Mouse (Mus musculus) hindbrain, embryonic 11.5 days (tissue): ENCODE results near the gene Myl3. TPM values are rescaled to one million over a fixed set of nuclear protein-coding genes. Genes with fewer than 3 reads are reported as not detected.

ENCODE experiments used
- ATAC-seq: fragments of 200-750 bp; cut with Nextera tagmentation; 2 replicates; pipeline ENCODE4 v1.8.0; 2017; ENCODE audit warnings: mild to moderate bottlenecking, moderate TSS enrichment, moderate library complexity; ENCODE audit not compliant: low FRiP score
- DNase-seq: peaks from one replicate; pipeline ENCODE4 v3.0.0-alpha.2; 2015; ENCODE audit warnings: low spot score
- H3K27ac ChIP-seq: fragments of 300-500 bp; sonication (generic); 2 replicates; pipeline ENCODE4 v1.5.1; 2014; ENCODE audit warnings: mild to moderate bottlenecking, low read depth, low read length
- H3K27me3 ChIP-seq: fragments of 300-500 bp; sonication (generic); 2 replicates; pipeline ENCODE4 v1.6.1; 2014; ENCODE audit warnings: mild to moderate bottlenecking, low read length, moderate library complexity, mixed read lengths; ENCODE audit not compliant: control insufficient read depth, insufficient read depth
- H3K36me3 ChIP-seq: fragments of 300-500 bp; sonication (generic); 2 replicates; pipeline ENCODE4 v1.6.1; 2014; ENCODE audit warnings: mild to moderate bottlenecking, low read length, moderate library complexity, mixed read lengths; ENCODE audit not compliant: control insufficient read depth, insufficient read depth
- H3K4me1 ChIP-seq: fragments of 300-500 bp; sonication (generic); replicated peaks from 2 replicates; pipeline ENCODE4 v1.6.1; 2014; ENCODE audit warnings: low read length, mixed read lengths; ENCODE audit not compliant: control insufficient read depth, insufficient read depth
- H3K4me2 ChIP-seq: fragments of 300-500 bp; sonication (generic); replicated peaks from 2 replicates; pipeline ENCODE4 v1.6.1; 2014; ENCODE audit warnings: mild to moderate bottlenecking, low read depth, low read length
- H3K4me3 ChIP-seq: fragments of 300-500 bp; sonication (generic); 2 replicates; pipeline ENCODE4 v1.5.1; 2014; ENCODE audit warnings: low read depth, low read length
- H3K9ac ChIP-seq: fragments of 300-500 bp; sonication (generic); 2 replicates; pipeline ENCODE4 v1.6.1; 2014; ENCODE audit warnings: low read depth, low read length
- H3K9me3 ChIP-seq: fragments of 300-500 bp; sonication (generic); 2 replicates; pipeline ENCODE4 v1.6.1; 2016; ENCODE audit warnings: low read length; ENCODE audit not compliant: control insufficient read depth
- WGBS: fragments of 180-500 bp; shearing (Covaris S2); extraction: QIAGEN DNeasy Blood & Tissue Kit; methylation state at CpG from one replicate; pipeline ENCODE4 v1.1.7; 2014; 5-methylcytosine and 5-hydroxymethylcytosine counted together
- polyA plus RNA-seq: library from polyadenylated mRNA; unstranded; fragments of >200 nt; fragmentation: Nextera tagmentation; extraction: Ambion mirVana; gene quantifications from 2 replicates; pipeline ENCODE4 v1.2.1, GENCODE M21; 2014

Gene Myl3
- polyA plus RNA-seq, 1 experiment from 2014 or later, result 0.42 TPM

DNA sequence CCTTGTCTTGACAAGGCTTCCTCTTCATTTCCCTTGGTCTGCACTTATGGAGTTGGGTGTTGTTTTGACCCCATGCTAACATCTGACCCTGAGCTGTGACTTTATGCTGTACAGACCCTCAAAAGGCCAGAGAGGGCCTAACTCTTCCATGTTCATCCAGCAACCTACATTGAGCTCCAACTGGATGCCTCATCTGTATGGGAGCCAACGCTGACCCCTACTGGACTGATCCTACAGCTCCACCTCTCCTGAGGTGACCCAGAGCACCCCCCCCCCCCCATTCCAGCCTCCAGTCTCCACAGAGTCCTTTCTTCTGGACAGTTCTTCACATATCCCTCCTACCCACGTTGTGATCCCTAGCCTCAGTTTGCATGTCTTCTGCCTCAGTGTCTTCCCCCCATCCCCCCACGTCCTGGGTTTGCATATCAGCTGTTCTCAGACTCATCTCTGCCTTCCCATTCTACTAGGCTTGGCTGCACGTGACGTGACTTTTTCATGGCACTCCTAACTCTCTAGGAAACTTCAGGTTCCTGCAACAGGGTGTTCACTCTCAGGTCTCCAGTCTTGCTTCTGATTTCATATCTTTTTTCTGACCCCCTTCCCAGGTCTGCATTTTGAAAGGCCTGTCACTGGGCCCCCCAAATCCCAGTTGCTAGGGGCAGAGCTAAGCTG, 37.7 kb downstream of the Myl3 start:
- DNase-seq, result peak; percentile 33
- H3K4me1 ChIP-seq, result no peaks in the 10 kb centered on the region
- no peak for ATAC-seq
- 53% methylated on average over 5 of the region's 5 CpGs for WGBS
- no peaks in the 10 kb centered on the region for H3K9me3 ChIP-seq
- H3K4me3 ChIP-seq, result no peak overlapping the region
- H3K27me3 ChIP-seq, result no peaks in the 10 kb centered on the region
- H3K36me3 ChIP-seq, result no peaks in the 10 kb centered on the region
- no peak overlapping the region for H3K9ac ChIP-seq
- no peak overlapping the region for H3K4me2 ChIP-seq
- H3K27ac ChIP-seq, result no peak overlapping the region

DNA sequence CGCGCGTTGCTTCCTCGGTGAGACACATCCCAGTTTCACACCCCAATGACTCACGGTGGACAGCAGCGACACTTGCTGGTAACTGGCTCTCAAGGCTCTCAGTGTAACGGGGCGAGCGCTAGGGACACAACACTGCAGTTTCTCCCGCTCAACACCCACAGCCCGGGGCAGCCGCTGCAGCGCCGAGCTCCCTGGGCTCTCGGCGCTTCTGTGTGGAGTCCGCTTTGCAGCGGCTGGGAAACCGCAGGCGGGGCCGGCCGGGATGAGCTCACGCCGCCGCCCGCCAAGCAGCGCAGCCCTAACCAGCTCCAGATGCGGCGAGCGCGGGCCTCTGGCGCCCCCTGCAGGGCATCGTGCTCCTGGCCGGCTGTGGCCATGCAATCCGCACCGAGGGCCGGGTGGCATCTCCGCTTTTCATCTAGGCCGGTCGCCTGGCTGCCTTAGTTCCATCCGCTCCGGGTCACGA, 39.6 kb downstream of the Myl3 start:
- Histone ChIP-seq H3K27me3 (no peaks in the 10 kb centered on the region), H3K4me2 (peak overlapping the region; percentile 79), H3K36me3 (no peaks in the 10 kb centered on the region), H3K9ac (peak overlapping the region; percentile 71), H3K9me3 (no peaks in the 10 kb centered on the region), H3K27ac (0 out of 2 replicates have a peak overlapping the region, but pooled peaks have one; percentile 24), H3K4me3 (peak overlapping the region; percentile 43), H3K4me1 (no peaks in the 10 kb centered on the region)
- WGBS, result under 1% methylated on average over 41 of the region's 43 CpGs
- peak; percentile 95 for ATAC-seq
- peak; percentile 98 for DNase-seq

- WGBS, result 0% methylated on average over 23 of the region's 23 CpGs
- Histone ChIP-seq H3K4me3 (peak overlapping the region; percentile 43), H3K9ac (peak overlapping the region; percentile 71), H3K27me3 (no peaks in the 10 kb centered on the region), H3K9me3 (no peaks in the 10 kb centered on the region), H3K36me3 (no peaks in the 10 kb centered on the region), H3K4me1 (no peaks in the 10 kb centered on the region), H3K27ac (0 out of 2 replicates have a peak overlapping the region, but pooled peaks have one; percentile 24), H3K4me2 (peak overlapping the region; percentile 79)
- ATAC-seq (peak; percentile 77), DNase-seq (peak; percentile 79)
These were observed 40.1 kb downstream of the Myl3 start for GRCm38 (mm10) chr9:110781731-110782130.

DNA sequence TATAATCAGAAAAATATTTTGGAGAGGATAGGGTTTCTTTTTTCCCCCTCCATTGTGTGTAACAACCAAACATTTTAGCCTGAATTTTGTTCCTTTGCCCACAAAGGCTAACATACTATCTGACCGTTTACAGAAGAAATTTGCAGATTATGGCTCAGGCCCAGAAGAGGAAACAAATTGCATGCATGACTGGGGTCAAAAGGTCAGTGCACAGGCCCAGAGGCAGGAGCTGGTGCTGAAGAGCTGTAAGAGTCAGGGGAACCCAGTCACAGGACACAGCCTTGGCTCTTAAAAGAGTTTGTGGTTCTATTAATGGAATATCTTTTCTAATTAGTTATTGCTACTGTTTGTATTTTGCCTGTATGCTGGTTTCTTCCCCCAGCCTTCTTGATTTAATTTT, 42.0 kb downstream of the Myl3 start:
- H3K9ac ChIP-seq, result no peak overlapping the region
- no peaks in the 10 kb centered on the region for H3K36me3 ChIP-seq
- H3K4me3 ChIP-seq, result no peak overlapping the region
- ATAC-seq (no peak), DNase-seq (no peak)
- H3K4me2 ChIP-seq, result no peak overlapping the region
- no peaks in the 10 kb centered on the region for H3K9me3 ChIP-seq
- H3K27ac ChIP-seq, result no peak overlapping the region
- H3K4me1 ChIP-seq, result no peaks in the 10 kb centered on the region
- 57% methylated on average over 1 of the region's 1 CpGs for WGBS
- H3K27me3 ChIP-seq, result no peaks in the 10 kb centered on the region

DNA sequence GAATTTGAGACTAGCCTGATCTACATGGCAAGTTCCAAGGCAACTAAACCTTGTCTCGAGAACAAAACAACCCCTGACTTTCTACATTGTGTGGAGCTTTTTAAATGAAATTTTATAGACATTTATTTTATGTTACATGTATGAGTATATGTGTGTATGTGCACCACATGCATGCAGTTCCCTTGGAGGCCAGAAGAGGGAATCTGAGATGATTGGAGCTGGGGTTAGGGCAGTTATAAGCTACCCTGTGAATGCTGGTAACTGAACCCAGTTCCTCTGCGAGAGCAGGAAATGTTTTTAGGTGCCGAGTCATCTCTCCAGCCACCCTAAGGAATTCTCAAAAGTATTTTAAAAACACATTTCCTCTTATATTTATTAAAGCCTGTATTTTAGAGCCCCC, 46.5 kb downstream of the Myl3 start:
- no peak for ATAC-seq
- 92% methylated on average over 3 of the region's 3 CpGs for WGBS
- no peak for DNase-seq
- Histone ChIP-seq H3K9ac (no peak overlapping the region), H3K27me3 (no peaks in the 10 kb centered on the region), H3K4me2 (no peak overlapping the region), H3K9me3 (no peaks in the 10 kb centered on the region), H3K36me3 (no peaks in the 10 kb centered on the region), H3K27ac (no peak overlapping the region), H3K4me3 (no peak overlapping the region), H3K4me1 (no peaks in the 10 kb centered on the region)

DNA sequence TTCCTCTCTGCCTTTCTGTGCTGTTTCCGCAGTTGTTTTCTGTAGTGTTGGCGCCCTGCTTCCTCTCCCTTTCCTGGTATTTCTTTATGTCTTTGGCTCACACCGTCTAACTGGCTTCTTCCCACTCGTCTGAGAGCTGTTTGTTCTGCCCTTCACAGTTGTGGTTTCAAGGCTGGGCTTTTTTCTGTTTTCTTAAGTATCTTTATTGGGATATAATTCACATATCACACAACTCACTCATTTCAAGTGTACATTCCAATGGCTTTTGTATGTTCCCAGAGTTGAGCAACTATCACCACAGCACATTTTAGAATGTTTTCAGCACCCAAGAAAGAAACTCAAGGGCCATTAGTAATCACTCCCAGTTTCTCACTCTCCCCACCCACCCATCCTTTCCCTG, 48.8 kb downstream of the Myl3 start:
- Histone ChIP-seq H3K4me2 (no peak overlapping the region), H3K9ac (no peak overlapping the region), H3K4me1 (no peaks in the 10 kb centered on the region), H3K27ac (no peak overlapping the region), H3K36me3 (no peaks in the 10 kb centered on the region), H3K4me3 (no peak overlapping the region), H3K27me3 (no peaks in the 10 kb centered on the region), H3K9me3 (no peaks in the 10 kb centered on the region)
- DNase-seq (no peak), ATAC-seq (no peak)
- WGBS, result 75% methylated on average over 4 of the region's 4 CpGs

- H3K9me3 ChIP-seq, result no peaks in the 10 kb centered on the region
- ATAC-seq (no peak), DNase-seq (no peak)
- H3K4me2 ChIP-seq, result no peak overlapping the region
- WGBS, result 89% methylated on average over 10 of the region's 10 CpGs
- no peaks in the 10 kb centered on the region for H3K4me1 ChIP-seq
- no peak overlapping the region for H3K9ac ChIP-seq
- H3K27me3 ChIP-seq, result no peaks in the 10 kb centered on the region
- no peak overlapping the region for H3K4me3 ChIP-seq
- H3K36me3 ChIP-seq, result no peaks in the 10 kb centered on the region
- H3K27ac ChIP-seq, result no peak overlapping the region
These were observed 55.4 kb downstream of the Myl3 start for GRCm38 (mm10) chr9:110797013-110797412.

- no peak within 1 kb of the TSS for H3K4me3 ChIP-seq
- 90% methylated on average over 14 of the region's 14 CpGs for WGBS
- no peak within 1 kb of the TSS for H3K4me2 ChIP-seq
- no peaks in the 10 kb centered on the region for H3K36me3 ChIP-seq
- no peak within 1 kb of the TSS for H3K9ac ChIP-seq
- ATAC-seq, result no peak
- H3K27ac ChIP-seq, result no peak within 1 kb of the TSS
- no peaks in the 10 kb centered on the region for H3K4me1 ChIP-seq
- no peaks in the 10 kb centered on the region for H3K27me3 ChIP-seq
- no peak for DNase-seq
- H3K9me3 ChIP-seq, result no peaks in the 10 kb centered on the region
These were observed 56.2 kb downstream of the Myl3 start, which contains the start of gene Prss42 for GRCm38 (mm10) chr9:110797866-110798265. Prss42 (plus strand) TSS chr9:110798166.

DNA sequence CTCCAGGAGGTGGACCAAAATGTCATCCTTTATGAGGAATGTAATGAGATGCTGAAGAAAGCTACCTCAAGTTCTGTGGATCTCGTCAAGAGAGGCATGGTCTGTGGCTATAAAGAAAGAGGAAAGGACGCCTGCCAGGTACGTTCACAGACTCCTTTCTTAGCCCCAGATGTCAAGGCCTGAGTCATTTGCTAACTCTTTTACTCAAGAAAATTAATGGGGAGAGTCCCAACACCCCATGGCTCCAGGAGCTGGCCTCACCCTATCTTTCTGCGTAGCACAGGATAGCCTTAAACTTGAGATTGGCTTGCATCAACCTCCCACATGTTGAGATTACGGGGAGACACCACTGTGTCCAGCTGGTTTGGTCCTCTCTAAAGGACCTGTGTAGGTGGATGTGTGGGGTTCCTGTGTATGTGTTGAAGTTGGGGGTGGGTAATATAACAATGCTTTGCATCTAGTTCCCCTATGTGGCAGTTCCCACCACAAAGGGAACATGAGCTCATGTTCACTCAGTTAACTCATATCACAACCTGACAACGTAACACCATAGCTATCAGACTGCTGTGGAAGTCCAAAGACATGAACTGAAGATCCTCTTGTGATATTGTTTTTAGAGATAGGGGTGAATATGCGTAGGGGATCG, 59.3 kb downstream of the Myl3 start:
- Histone ChIP-seq H3K36me3 (no peaks in the 10 kb centered on the region), H3K27me3 (no peaks in the 10 kb centered on the region), H3K9ac (no peak overlapping the region), H3K4me3 (no peak overlapping the region), H3K27ac (no peak overlapping the region), H3K4me1 (no peaks in the 10 kb centered on the region), H3K4me2 (no peak overlapping the region), H3K9me3 (no peaks in the 10 kb centered on the region)
- DNase-seq (no peak), ATAC-seq (no peak)
- WGBS, result 91% methylated on average over 8 of the region's 8 CpGs
